Mouse (Mus musculus): ENCODE measurements around the gene Kcp. TPM values are rescaled to one million over a fixed set of nuclear protein-coding genes. Genes with fewer than 3 reads are reported as not detected.

Gene Kcp
- total RNA-seq (2021), result 10 to 100 TPM; 18.9 to 19.9 TPM

- peak in 1 of 2 experiments; percentile 41 for DNase-seq
- intact Hi-C loops (cut with DNase I), result no loop called here
Observed at GRCm38 (mm10) chr6:29507447-29508309, at the start of gene Kcp. Kcp (minus strand) TSS chr6:29507952.

DNA sequence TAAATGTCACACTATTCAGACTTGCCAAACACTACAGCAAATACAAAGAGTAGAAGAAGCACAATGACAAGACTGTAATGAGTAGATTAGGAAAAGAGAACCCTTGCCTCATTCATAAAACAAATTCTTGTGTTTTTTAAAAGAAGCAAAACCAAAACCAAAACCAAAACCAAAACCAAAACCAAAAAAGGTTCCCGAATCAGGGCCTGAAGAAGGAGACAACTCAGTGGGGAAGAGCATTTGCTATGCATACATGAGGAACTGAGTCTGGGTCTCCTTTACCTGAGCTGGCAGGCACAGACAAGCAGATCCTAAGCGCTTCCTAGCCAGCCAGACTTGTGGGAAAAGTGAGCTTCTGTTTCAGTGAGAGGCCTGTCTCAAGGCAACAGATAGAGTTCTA is 49.4 kb upstream of the Kcp start:
- DNase-seq, result no peak
- intact Hi-C loops (cut with DNase I), result no loop called here

- intact Hi-C loops (cut with DNase I), result no loop called here
- DNase-seq, result no peak
Observed at GRCm38 (mm10) chr6:29552526-29552925, 44.8 kb upstream of the Kcp start.

DNA sequence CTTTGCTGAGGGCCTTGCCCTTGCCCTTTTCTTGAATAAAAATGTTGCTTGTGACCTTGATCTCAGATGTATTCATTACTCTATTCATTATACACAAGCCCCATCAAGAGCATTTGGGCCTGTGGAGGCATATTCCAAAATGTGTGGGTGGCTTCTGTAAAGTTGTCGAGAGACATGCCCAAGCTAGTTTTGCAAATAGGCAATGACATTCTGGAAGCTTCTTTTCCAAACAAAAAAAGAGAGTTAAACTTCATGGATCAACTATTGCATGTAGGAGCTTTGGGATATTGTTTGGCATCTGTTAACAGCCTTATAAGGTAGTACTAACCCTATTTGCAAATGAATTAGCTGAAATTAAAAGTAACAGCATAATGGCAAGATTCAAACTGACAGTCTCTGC is 40.3 kb upstream of the Kcp start:
- intact Hi-C loops (cut with DNase I), result no loop called here

GRCm38 (mm10) chr6:29547582-29547981 is 39.8 kb upstream of the Kcp start:
- intact Hi-C loops (cut with DNase I), result no loop called here

More for the DNA sequence above, 40.3 kb upstream of the Kcp start:
- DNase-seq, result no peak

DNA sequence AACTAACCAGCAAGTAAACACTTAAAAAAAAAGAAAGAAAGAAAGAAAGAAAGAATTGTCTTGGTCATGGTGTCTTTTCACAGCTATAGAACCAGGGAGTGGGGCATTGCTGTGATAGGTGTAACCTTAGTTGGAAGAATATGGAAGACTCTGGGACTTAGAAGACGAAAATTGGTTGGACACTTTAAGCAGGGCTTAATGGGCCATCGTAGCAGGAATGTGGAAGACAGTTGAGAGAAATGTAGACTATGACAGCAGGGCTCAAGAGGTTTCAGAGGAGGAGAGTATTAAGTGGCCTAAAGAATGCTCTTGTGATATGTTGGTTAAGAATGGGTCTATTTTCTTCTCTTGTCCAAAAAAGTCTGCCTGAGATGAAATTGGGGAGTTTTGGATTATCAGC is 37.9 kb upstream of the Kcp start:
- intact Hi-C loops (cut with DNase I), result no loop called here
- no peak for DNase-seq

More at GRCm38 (mm10) chr6:29547582-29547981, 39.8 kb upstream of the Kcp start:
- DNase-seq, result no peak

- no peak for DNase-seq
- intact Hi-C loops (cut with DNase I), result no loop called here
Observed at GRCm38 (mm10) chr6:29540956-29541355, 33.2 kb upstream of the Kcp start.

DNA sequence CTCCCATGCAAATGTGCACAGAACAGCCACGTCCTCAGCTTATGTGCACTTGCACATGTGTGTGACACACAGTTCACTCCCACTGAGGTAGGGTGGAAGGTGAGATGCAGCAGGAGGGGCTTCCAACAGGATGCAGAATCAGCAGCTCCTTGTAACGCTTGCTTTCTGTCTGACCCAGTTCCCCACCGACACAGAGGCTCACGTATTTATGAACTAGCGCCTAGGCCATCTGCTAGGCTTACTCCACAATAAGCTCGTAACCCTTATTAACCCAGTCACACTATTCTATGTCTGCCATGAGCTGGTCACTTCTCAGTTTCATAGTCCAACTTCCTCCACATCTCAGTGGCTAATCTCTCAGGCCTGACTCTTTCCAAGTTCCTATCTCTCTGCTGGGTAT is 32.5 kb upstream of the Kcp start:
- intact Hi-C loops (cut with DNase I), result no loop called here
- no peak for DNase-seq

GRCm38 (mm10) chr6:29539502-29539901 is 31.8 kb upstream of the Kcp start:
- no peak for DNase-seq
- intact Hi-C loops (cut with DNase I), result no loop called here

DNA sequence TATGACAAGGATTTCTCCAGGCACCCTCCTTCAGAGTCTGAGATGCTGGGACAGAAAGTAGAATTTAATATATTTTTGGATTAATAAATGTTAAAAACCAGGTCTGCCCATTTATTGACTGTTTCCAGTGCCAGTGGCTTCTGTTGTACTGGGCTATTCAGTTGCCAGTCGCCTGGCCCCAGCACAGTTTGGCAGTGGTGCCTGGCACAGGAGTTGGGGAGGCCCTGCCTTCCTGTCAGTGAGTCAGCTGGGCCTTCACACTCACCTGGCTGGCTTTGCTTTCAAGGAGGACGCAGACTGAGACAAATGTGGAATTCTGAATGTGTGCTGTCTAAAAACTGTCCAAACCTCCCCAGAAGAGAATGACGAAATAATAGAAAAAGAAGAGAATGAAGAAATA is 29.5 kb upstream of the Kcp start:
- DNase-seq, result no peak
- intact Hi-C loops (cut with DNase I), result no loop called here

- peak; percentile 48 to 51 for DNase-seq
- intact Hi-C loops (cut with DNase I), result no loop called here
Observed at GRCm38 (mm10) chr6:29536651-29537193, 29.0 kb upstream of the Kcp start.

DNA sequence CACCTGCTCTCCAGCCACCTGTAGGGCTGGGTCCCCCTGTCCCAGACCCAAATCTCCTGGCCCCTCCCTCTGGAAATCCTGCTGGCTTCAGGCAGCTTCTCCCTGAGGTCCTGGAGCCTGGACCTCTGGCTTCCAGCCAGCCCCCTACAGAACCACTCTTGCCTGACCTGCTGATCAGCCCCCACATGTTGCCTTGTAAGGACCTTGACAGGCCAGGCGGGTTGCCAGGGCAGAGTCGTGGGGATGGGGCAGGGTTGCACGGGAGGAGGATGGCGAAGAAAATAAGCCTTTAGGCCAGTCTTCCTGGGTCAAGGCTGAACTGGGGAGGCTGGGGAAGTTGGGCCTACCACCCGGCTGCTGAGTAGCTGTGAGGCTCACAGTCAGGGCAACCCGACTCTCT is 27.6 kb upstream of the Kcp start:
- intact Hi-C loops (cut with DNase I), result no loop called here
- peak; percentile 23 to 33 for DNase-seq

DNA sequence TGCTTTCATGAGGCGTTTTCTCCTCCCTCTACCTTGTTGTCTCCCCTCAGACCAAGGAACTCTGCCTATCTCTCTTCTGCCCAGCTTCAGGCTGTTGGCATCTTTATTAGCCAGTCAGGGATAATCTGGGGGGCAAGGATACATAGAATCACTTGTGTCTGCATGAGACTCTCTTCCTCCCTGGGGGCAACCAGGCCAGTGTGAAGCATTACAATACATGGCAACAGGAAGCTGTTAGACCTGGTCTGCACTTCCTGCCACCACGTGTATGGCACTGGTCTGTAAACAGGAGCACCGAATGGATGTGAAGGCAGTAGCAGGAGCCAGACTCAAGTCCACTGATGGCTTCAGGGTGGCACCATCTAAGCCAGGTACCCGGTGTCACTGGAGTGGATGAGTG is 22.3 kb upstream of the Kcp start:
- no peak for DNase-seq
- intact Hi-C loops (cut with DNase I), result no loop called here

DNA sequence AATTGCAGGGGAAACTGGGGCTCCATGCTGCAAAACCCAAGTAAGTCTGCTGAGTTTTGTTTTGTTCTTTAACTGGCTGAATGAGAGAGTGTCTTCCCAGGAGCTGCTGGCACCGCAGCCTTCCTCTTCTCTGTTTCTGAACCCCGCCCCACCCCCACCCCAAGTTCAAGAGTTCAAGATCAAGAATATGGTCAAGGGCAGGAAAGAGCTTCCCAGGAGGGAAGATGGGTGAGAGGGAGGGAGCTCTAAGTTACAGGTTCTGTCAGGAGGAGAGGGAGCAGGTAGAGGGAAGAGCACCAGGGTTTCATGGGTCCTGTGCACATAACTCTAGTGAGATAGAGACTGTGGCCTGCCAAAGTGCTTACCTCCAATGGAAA is 21.7 kb upstream of the Kcp start:
- no peak for DNase-seq
- intact Hi-C loops (cut with DNase I), result no loop called here

GRCm38 (mm10) chr6:29528561-29529443 is 21.1 kb upstream of the Kcp start:
- intact Hi-C loops (cut with DNase I), result no loop called here
- peak in 1 of 2 experiments; percentile 33 for DNase-seq

- intact Hi-C loops (cut with DNase I), result no loop called here
- no peak for DNase-seq
Observed at GRCm38 (mm10) chr6:29528165-29528505, 20.4 kb upstream of the Kcp start.

- no peak for DNase-seq
- intact Hi-C loops (cut with DNase I), result no loop called here
Observed at GRCm38 (mm10) chr6:29527361-29528164, 19.8 kb upstream of the Kcp start.

GRCm38 (mm10) chr6:29526281-29527251 is 18.8 kb upstream of the Kcp start, which contains the start of gene Irf5:
Irf5 (plus strand) TSS chr6:29526625.
- DNase-seq, result peak; percentile 35 to 50
- intact Hi-C loops (cut with DNase I), result no loop called here

- intact Hi-C loops (cut with DNase I), result no loop called here
- no peak for DNase-seq
Observed at GRCm38 (mm10) chr6:29525256-29525655, 17.5 kb upstream of the Kcp start.

Measured in heart, postnatal 10 days (tissue).